Mouse (Mus musculus) heart, embryonic 13.5 days (tissue): ENCODE measurements around the gene Lancl3. TPM values are rescaled to one million over a fixed set of nuclear protein-coding genes. Genes with fewer than 3 reads are reported as not detected.
"Not testable (repeated sequence)": the region's sequence is repeated elsewhere in the genome, so short reads cannot be mapped to it uniquely, and the experiment has no call there.

Experiments
- ATAC-seq: fragments of 200-750 bp; cut with Nextera tagmentation; 2 replicates; pipeline ENCODE4 v1.8.0; 2017; ENCODE audit warnings: moderate TSS enrichment; ENCODE audit not compliant: insufficient number of reproducible peaks, low FRiP score, low TSS enrichment; ENCODE audit errors: extremely low read depth
- H3K27ac ChIP-seq: fragments of 300-500 bp; sonication (generic); replicated peaks from 2 replicates; pipeline ENCODE4 v1.5.1; 2015; ENCODE audit warnings: moderate library complexity, mild to moderate bottlenecking, inconsistent platforms
- H3K27me3 ChIP-seq: fragments of 300-500 bp; sonication (generic); replicated peaks from 2 replicates; pipeline ENCODE4 v1.6.1; 2015; ENCODE audit warnings: mild to moderate bottlenecking, inconsistent platforms
- H3K36me3 ChIP-seq: fragments of 300-500 bp; sonication (generic); 2 replicates; pipeline ENCODE4 v1.6.1; 2015; ENCODE audit warnings: mild to moderate bottlenecking, inconsistent platforms
- H3K4me1 ChIP-seq: fragments of 300-500 bp; sonication (generic); 2 replicates; pipeline ENCODE4 v1.6.1; 2015; ENCODE audit warnings: inconsistent platforms
- H3K4me2 ChIP-seq: fragments of 300-500 bp; sonication (generic); 2 replicates; pipeline ENCODE4 v1.6.1; 2015; ENCODE audit warnings: inconsistent platforms, mild to moderate bottlenecking, moderate library complexity
- H3K4me3 ChIP-seq: fragments of 300-500 bp; sonication (generic); 2 replicates; pipeline ENCODE4 v1.5.1; 2015; ENCODE audit warnings: moderate library complexity, mild to moderate bottlenecking, inconsistent platforms
- H3K9ac ChIP-seq: fragments of 300-500 bp; sonication (generic); 2 replicates; pipeline ENCODE4 v1.6.1; 2015; ENCODE audit warnings: inconsistent platforms, mild to moderate bottlenecking, moderate library complexity
- H3K9me3 ChIP-seq: fragments of 300-500 bp; sonication (generic); 2 replicates; pipeline ENCODE4 v1.6.1; 2016; ENCODE audit warnings: inconsistent platforms
- WGBS: fragments of 180-500 bp; shearing (Covaris S2); methylation state at CpG from one replicate; pipeline ENCODE4 v1.1.7; 2015; ENCODE audit warnings: mixed read lengths; 5-methylcytosine and 5-hydroxymethylcytosine counted together
- polyA plus RNA-seq: library from polyadenylated mRNA; unstranded; fragments of >200 nt; fragmentation: Nextera tagmentation; extraction: Ambion mirVana; gene quantifications from 2 replicates; pipeline ENCODE4 v1.2.1, GENCODE M21; 2015

The Lancl3 gene
- polyA plus RNA-seq, 1 experiment from 2014 or later = 0.95 TPM

GRCm38 (mm10) chrX:9303455-9303854 is 103.8 kb downstream of the Lancl3 start:
- no peaks in the 10 kb centered on the region for H3K9me3 ChIP-seq
- no peaks in the 10 kb centered on the region for H3K27me3 ChIP-seq
- WGBS = 55% methylated on average over 1 of the region's 1 CpGs
- ATAC-seq = no peak
- H3K4me3 ChIP-seq = no peak overlapping the region
- H3K27ac ChIP-seq = no peak overlapping the region
- H3K36me3 ChIP-seq = no peaks in the 10 kb centered on the region
- H3K4me2 ChIP-seq = no peak overlapping the region
- no peak overlapping the region for H3K9ac ChIP-seq
- no peaks in the 10 kb centered on the region for H3K4me1 ChIP-seq

GRCm38 (mm10) chrX:9316457-9316856 is 116.8 kb downstream of the Lancl3 start:
- ATAC-seq, H3K4me3 ChIP-seq, H3K9ac ChIP-seq: not testable (repeated sequence)

More at GRCm38 (mm10) chrX:9316457-9316856, 116.8 kb downstream of the Lancl3 start:
- H3K27me3 ChIP-seq, H3K27ac ChIP-seq, H3K36me3 ChIP-seq, H3K9me3 ChIP-seq, H3K4me1 ChIP-seq, H3K4me2 ChIP-seq: not testable (repeated sequence)

Other genes starting within 250 kb of the Lancl3 start
- gene Fthl17b, start 236.9 kb upstream of the Lancl3 start, polyA plus RNA-seq = not detected in 2 replicates
- not detected in 2 replicates for gene Fthl17c, start 223.3 kb upstream of the Lancl3 start, polyA plus RNA-seq
- gene Fthl17d, start 213.1 kb upstream of the Lancl3 start, polyA plus RNA-seq = not detected in 2 replicates
- not detected in 2 replicates for gene Fthl17e, start 166.4 kb upstream of the Lancl3 start, polyA plus RNA-seq
- gene Fthl17f, start 136.9 kb upstream of the Lancl3 start, polyA plus RNA-seq = not detected in 2 replicates
- gene 4930402K13Rik, start 95.3 kb upstream of the Lancl3 start, polyA plus RNA-seq = not detected in 2 replicates
- 0.47 TPM in 1 of 2 replicates, not detected in the other for gene Gm14862, start 57.0 kb downstream of the Lancl3 start, polyA plus RNA-seq
- gene Xk, start 72.9 kb downstream of the Lancl3 start, polyA plus RNA-seq = 3.4 and 3.7 TPM in 2 replicates
- gene H2al1m, start 83.9 kb downstream of the Lancl3 start, polyA plus RNA-seq = 0.31 and 0.91 TPM in 2 replicates
- not detected in 2 replicates for gene H2al1k, start 150.7 kb downstream of the Lancl3 start, polyA plus RNA-seq